Mouse (Mus musculus): ENCODE measurements around the gene Agbl1.

Agbl1 gene

GRCm38 (mm10) chr7:76921671-76922070, 692.0 kb downstream of the Agbl1 start:
- DNase-seq (ENCODE audit: low read depth, low spot score), result peak; percentile 26

- DNase-seq (ENCODE audit: low read depth, low spot score), result no peak
These were observed 705.5 kb downstream of the Agbl1 start for GRCm38 (mm10) chr7:76935219-76935618.

- peak; percentile 21 for DNase-seq (ENCODE audit: low read depth, low spot score)
These were observed 711.8 kb downstream of the Agbl1 start for GRCm38 (mm10) chr7:76941531-76941930.

- peak; percentile 14 for DNase-seq (ENCODE audit: low read depth, low spot score)
These were observed 741.6 kb downstream of the Agbl1 start for GRCm38 (mm10) chr7:76971334-76971733.

- no peak for DNase-seq (ENCODE audit: low read depth, low spot score)
These were observed 779.9 kb downstream of the Agbl1 start for GRCm38 (mm10) chr7:77009571-77009970.

GRCm38 (mm10) chr7:77029019-77029418, 799.3 kb downstream of the Agbl1 start:
- no peak for DNase-seq (ENCODE audit: low read depth, low spot score)

- DNase-seq (ENCODE audit: low read depth, low spot score), result no peak
These were observed 846.3 kb downstream of the Agbl1 start for GRCm38 (mm10) chr7:77076033-77076432.

- no peak for DNase-seq (ENCODE audit: low read depth, low spot score)
These were observed 857.6 kb downstream of the Agbl1 start for GRCm38 (mm10) chr7:77087266-77087665.

GRCm38 (mm10) chr7:77095153-77095552, 865.5 kb downstream of the Agbl1 start:
- no peak for DNase-seq (ENCODE audit: low read depth, low spot score)

- no peak for DNase-seq (ENCODE audit: low read depth, low spot score)
These were observed 884.3 kb downstream of the Agbl1 start for GRCm38 (mm10) chr7:77114021-77114420.

GRCm38 (mm10) chr7:77129045-77129444, 899.4 kb downstream of the Agbl1 start:
- DNase-seq (ENCODE audit: low read depth, low spot score), result no peak

GRCm38 (mm10) chr7:77131950-77132349, 902.3 kb downstream of the Agbl1 start:
- DNase-seq (ENCODE audit: low read depth, low spot score), result no peak

GRCm38 (mm10) chr7:77132615-77133420, 903.1 kb downstream of the Agbl1 start:
- no peak for DNase-seq (ENCODE audit: low read depth, low spot score)

- DNase-seq (ENCODE audit: low read depth, low spot score), result no peak
These were observed 905.2 kb downstream of the Agbl1 start for GRCm38 (mm10) chr7:77134860-77135259.

GRCm38 (mm10) chr7:77138707-77139106, 909.0 kb downstream of the Agbl1 start:
- no peak for DNase-seq (ENCODE audit: low read depth, low spot score)

- DNase-seq (ENCODE audit: low read depth, low spot score), result no peak
These were observed 917.8 kb downstream of the Agbl1 start for GRCm38 (mm10) chr7:77147527-77147926.

GRCm38 (mm10) chr7:77148820-77149219, 919.1 kb downstream of the Agbl1 start:
- no peak for DNase-seq (ENCODE audit: low read depth, low spot score)

GRCm38 (mm10) chr7:77149846-77150245, 920.2 kb downstream of the Agbl1 start:
- DNase-seq (ENCODE audit: low read depth, low spot score), result no peak

- peak; percentile 41 for DNase-seq (ENCODE audit: low read depth, low spot score)
These were observed 922.7 kb downstream of the Agbl1 start for GRCm38 (mm10) chr7:77152393-77152792.

GRCm38 (mm10) chr7:77152909-77153308, 923.2 kb downstream of the Agbl1 start:
- DNase-seq (ENCODE audit: low read depth, low spot score), result no peak

GRCm38 (mm10) chr7:77164921-77165320, 935.2 kb downstream of the Agbl1 start:
- DNase-seq (ENCODE audit: low read depth, low spot score), result no peak
